Mouse (Mus musculus) thymus, postnatal 10 days (tissue): ENCODE measurements around the gene Rpl18.
A peak's percentile ranks its signal among the peaks of the same experiment; 100 is the strongest.

Experiments
- DNase-seq, 2 experiments: peaks; one replicate each; pipeline ENCODE4 v3.0.0; 2021; ENCODE audit warnings: low spot score in 2 of 2

The Rpl18 gene

GRCm38 (mm10) chr7:45713396-45713795 lies 1.9 kb upstream of the Rpl18 start:
- DNase-seq: no peak

- no peak for DNase-seq
Measured at GRCm38 (mm10) chr7:45713881-45714520, 1.3 kb upstream of the Rpl18 start.

GRCm38 (mm10) chr7:45714630-45715089 lies 597 bp upstream of the Rpl18 start:
- DNase-seq: no peak

GRCm38 (mm10) chr7:45715741-45716459 lies 643 bp downstream of the Rpl18 start:
- DNase-seq: peak in 1 of 2 experiments; percentile 13

- DNase-seq: peak in 1 of 2 experiments; percentile 3
Measured at GRCm38 (mm10) chr7:45716460-45716857, 1.2 kb downstream of the Rpl18 start.

GRCm38 (mm10) chr7:45716952-45717917 lies 2.0 kb downstream of the Rpl18 start:
- peak in 1 of 2 experiments; percentile 7 for DNase-seq

GRCm38 (mm10) chr7:45717918-45718297 lies 2.7 kb downstream of the Rpl18 start, which contains the start of gene Sphk2:
Sphk2 (minus strand) TSS chr7:45718002.
- DNase-seq: peak; percentile 97

- no peak for DNase-seq
Measured at GRCm38 (mm10) chr7:45718331-45718730, 3.1 kb downstream of the Rpl18 start.

GRCm38 (mm10) chr7:45719180-45719579 lies 3.9 kb downstream of the Rpl18 start:
- DNase-seq: peak in 1 of 2 experiments; percentile 3

GRCm38 (mm10) chr7:45719738-45720412 lies 4.6 kb downstream of the Rpl18 start:
- DNase-seq: peak in 1 of 2 experiments; percentile 2

- peak in 1 of 2 experiments; percentile 11 for DNase-seq
Measured at GRCm38 (mm10) chr7:45720413-45721233, 5.4 kb downstream of the Rpl18 start, which contains the start of gene Fam83e. Fam83e (plus strand) TSS chr7:45721212.

GRCm38 (mm10) chr7:45721234-45721571 lies 5.9 kb downstream of the Rpl18 start:
- no peak for DNase-seq

GRCm38 (mm10) chr7:45721642-45722347 lies 6.5 kb downstream of the Rpl18 start:
- DNase-seq: no peak

- DNase-seq: no peak
Measured at GRCm38 (mm10) chr7:45722348-45722713, 7.1 kb downstream of the Rpl18 start.

GRCm38 (mm10) chr7:45723301-45723700 lies 8.0 kb downstream of the Rpl18 start:
- no peak for DNase-seq

- no peak for DNase-seq
Measured at GRCm38 (mm10) chr7:45723781-45724180, 8.5 kb downstream of the Rpl18 start.

GRCm38 (mm10) chr7:45725151-45725550 lies 9.9 kb downstream of the Rpl18 start:
- no peak for DNase-seq

GRCm38 (mm10) chr7:45725713-45726112 lies 10.5 kb downstream of the Rpl18 start, which contains the start of gene Spaca4:
Spaca4 (minus strand) TSS chr7:45725813.
- DNase-seq: no peak

- no peak for DNase-seq
Measured at GRCm38 (mm10) chr7:45726419-45726818, 11.2 kb downstream of the Rpl18 start.

GRCm38 (mm10) chr7:45727625-45728024 lies 12.4 kb downstream of the Rpl18 start:
- no peak for DNase-seq
